In genomic region chr11:97151343-97151801, GRCm38 (mm10) we compare ENCODE assay signal across 8 mouse cellular contexts. TPM values are rescaled to one million over a fixed set of nuclear protein-coding genes. Genes with fewer than 3 reads are reported as not detected.
DNase-seq lines count a peak whose midpoint lies in the region; ATAC-seq lines count a peak whose summit lies in the region.

Tbkbp1 (minus strand) TSS chr11:97151495.

- no peaks in the 10 kb centered on the region for H3K27me3 ChIP-seq in kidney, embryonic 14.5 days (ENCODE audit: control insufficient read depth, insufficient read depth, low read length)
- no peaks in the 10 kb centered on the region for H3K27me3 ChIP-seq in forebrain, embryonic 15.5 days
- no peaks in the 10 kb centered on the region for H3K27me3 ChIP-seq in hindbrain, embryonic 15.5 days
- no peaks in the 10 kb centered on the region for H3K27me3 ChIP-seq in limb, embryonic 15.5 days

- peaks cover 13% of the 10 kb centered on the region for H3K36me3 ChIP-seq in kidney, embryonic 14.5 days (ENCODE audit: control insufficient read depth, insufficient read depth, low read length)
- peaks cover 15% of the 10 kb centered on the region for H3K36me3 ChIP-seq in forebrain, embryonic 15.5 days
- peaks cover 14% of the 10 kb centered on the region for H3K36me3 ChIP-seq in hindbrain, embryonic 15.5 days
- peaks cover 25% of the 10 kb centered on the region for H3K36me3 ChIP-seq in limb, embryonic 15.5 days

- H3K4me2 ChIP-seq in kidney, embryonic 14.5 days (replicated peaks; ENCODE audit: low read depth, low read length) = peak within 1 kb of the TSS; percentile 93
- peak within 1 kb of the TSS; percentile 82 for H3K4me2 ChIP-seq in forebrain, embryonic 15.5 days (replicated peaks)
- peak within 1 kb of the TSS; percentile 85 for H3K4me2 ChIP-seq in hindbrain, embryonic 15.5 days
- H3K4me2 ChIP-seq in limb, embryonic 15.5 days = peak within 1 kb of the TSS; percentile 85

- H3K4me3 ChIP-seq in kidney, embryonic 14.5 days (ENCODE audit: low read length) = peak within 1 kb of the TSS; percentile 66
- peak within 1 kb of the TSS; percentile 93 for H3K4me3 ChIP-seq in forebrain, embryonic 15.5 days
- peak within 1 kb of the TSS; percentile 95 for H3K4me3 ChIP-seq in hindbrain, embryonic 15.5 days
- peak within 1 kb of the TSS; percentile 82 for H3K4me3 ChIP-seq in limb, embryonic 15.5 days

- under 1% methylated on average over 36 of the region's 64 CpGs for WGBS in kidney, embryonic 14.5 days
- 1% methylated on average over 33 of the region's 64 CpGs for WGBS in forebrain, embryonic 15.5 days
- 0% methylated on average over 23 of the region's 64 CpGs for WGBS in hindbrain, embryonic 15.5 days
- WGBS in limb, embryonic 15.5 days = 0% methylated on average over 19 of the region's 64 CpGs

- H3K4me1 ChIP-seq in kidney, embryonic 14.5 days (ENCODE audit: control insufficient read depth, insufficient read depth, low read length) = peaks cover 25% of the 10 kb centered on the region
- peaks cover 37% of the 10 kb centered on the region for H3K4me1 ChIP-seq in forebrain, embryonic 15.5 days
- peaks cover 36% of the 10 kb centered on the region for H3K4me1 ChIP-seq in hindbrain, embryonic 15.5 days (replicated peaks)
- H3K4me1 ChIP-seq in limb, embryonic 15.5 days = peaks cover 52% of the 10 kb centered on the region

- H3K9ac ChIP-seq in kidney, embryonic 14.5 days (ENCODE audit: low read depth, low read length) = peak within 1 kb of the TSS; percentile 85
- peak within 1 kb of the TSS; percentile 85 for H3K9ac ChIP-seq in forebrain, embryonic 15.5 days (replicated peaks)
- peak within 1 kb of the TSS; percentile 89 for H3K9ac ChIP-seq in hindbrain, embryonic 15.5 days
- H3K9ac ChIP-seq in limb, embryonic 15.5 days = peak within 1 kb of the TSS; percentile 68

- ATAC-seq in kidney, embryonic 14.5 days (ENCODE audit: low FRiP score, low TSS enrichment) = 0 out of 2 replicates have a peak, but pooled peaks have one; percentile 5
- ATAC-seq in forebrain, embryonic 15.5 days (replicated peaks) = peak; percentile 47
- ATAC-seq in hindbrain, embryonic 15.5 days (ENCODE audit: low FRiP score, low read depth) = no peak; the same call in 1 of the 2 replicates
- ATAC-seq in limb, embryonic 15.5 days (ENCODE audit: insufficient number of reproducible peaks, low FRiP score, low TSS enrichment, low read depth) = no peak

- no peaks in the 10 kb centered on the region for H3K9me3 ChIP-seq in kidney, embryonic 14.5 days (ENCODE audit: control insufficient read depth, low read length)
- H3K9me3 ChIP-seq in forebrain, embryonic 15.5 days = no peaks in the 10 kb centered on the region
- no peaks in the 10 kb centered on the region for H3K9me3 ChIP-seq in hindbrain, embryonic 15.5 days
- H3K9me3 ChIP-seq in limb, embryonic 15.5 days = no peaks in the 10 kb centered on the region

- H3K27ac ChIP-seq in kidney, embryonic 14.5 days (ENCODE audit: low read depth, low read length) = peak within 1 kb of the TSS; percentile 88
- peak within 1 kb of the TSS; percentile 90 for H3K27ac ChIP-seq in forebrain, embryonic 15.5 days (replicated peaks)
- H3K27ac ChIP-seq in hindbrain, embryonic 15.5 days (replicated peaks) = peak within 1 kb of the TSS; percentile 96
- peak within 1 kb of the TSS; percentile 93 for H3K27ac ChIP-seq in limb, embryonic 15.5 days

- no peak for DNase-seq in kidney, adult 8-10 months
- DNase-seq in adrenal gland, postnatal 25 days = peak; percentile 53
- peak; percentile 62 for DNase-seq in neural tube, embryonic 10.5 days (ENCODE audit: extremely low spot score, low spot score)
- no peak for DNase-seq in spleen, adult 12 weeks (ENCODE audit: low spot score)

RNA-seq across cellular contexts. Expression of gene Tbkbp1, which starts in this region (rescaled TPM):
- 6.0 and 6.8 TPM in 2 replicates for polyA plus RNA-seq in kidney, embryonic 14.5 days (2014; fragmentation: Nextera tagmentation; extraction: Ambion mirVana)
- 11.1 and 12.7 TPM in 2 replicates for total RNA-seq in adrenal gland, postnatal 25 days (2021)
- 6.2 and 7.6 TPM in 2 replicates for polyA plus RNA-seq in forebrain, embryonic 15.5 days (2015; fragmentation: Nextera tagmentation; extraction: Ambion mirVana)
- 10.3 and 11.1 TPM in 2 replicates for polyA plus RNA-seq in hindbrain, embryonic 15.5 days (2015; fragmentation: Nextera tagmentation; extraction: Ambion mirVana)
- polyA plus RNA-seq in limb, embryonic 15.5 days (2015; fragmentation: Nextera tagmentation; extraction: Ambion mirVana) = 6.8 and 7.8 TPM in 2 replicates

Comparison
In these comparisons a context has a peak if more than half of its experiments do, and no peak if none do; other contexts are left out.
1. ATAC-seq: peak in kidney, embryonic 14.5 days (single experiment) and forebrain, embryonic 15.5 days (single experiment); none in hindbrain, embryonic 15.5 days (single experiment) and limb, embryonic 15.5 days (single experiment).
2. DNase-seq: peak in adrenal gland, postnatal 25 days (single experiment) and neural tube, embryonic 10.5 days (single experiment); none in kidney, adult 8-10 months (0 of 2) and spleen, adult 12 weeks (single experiment).
3. Peak in every context shown above with its lines, with median percentiles within 50 percentile points of each other: H3K27ac ChIP-seq, H3K4me2 ChIP-seq, H3K4me3 ChIP-seq and H3K9ac ChIP-seq.